Mouse (Mus musculus) gastrocnemius, postnatal 10 days (tissue): ENCODE measurements around the gene Cflar. TPM values are rescaled to one million over a fixed set of nuclear protein-coding genes. Genes with fewer than 3 reads are reported as not detected.
"Not testable (repeated sequence)": the region's sequence is repeated elsewhere in the genome, so short reads cannot be mapped to it uniquely, and the experiment has no call there.

Source experiments
- DNase-seq: peaks from one replicate; pipeline ENCODE4 v3.0.0; 2021; ENCODE audit warnings: mixed read lengths
- total RNA-seq, 2 experiments: library from RNA; stranded (reverse); gene quantifications; 2 replicates each; pipeline ENCODE4 v1.2.3; 2021

Gene Cflar
- total RNA-seq, 2 experiments from 2014 or later: 48.9 to 51.4 TPM

DNA sequence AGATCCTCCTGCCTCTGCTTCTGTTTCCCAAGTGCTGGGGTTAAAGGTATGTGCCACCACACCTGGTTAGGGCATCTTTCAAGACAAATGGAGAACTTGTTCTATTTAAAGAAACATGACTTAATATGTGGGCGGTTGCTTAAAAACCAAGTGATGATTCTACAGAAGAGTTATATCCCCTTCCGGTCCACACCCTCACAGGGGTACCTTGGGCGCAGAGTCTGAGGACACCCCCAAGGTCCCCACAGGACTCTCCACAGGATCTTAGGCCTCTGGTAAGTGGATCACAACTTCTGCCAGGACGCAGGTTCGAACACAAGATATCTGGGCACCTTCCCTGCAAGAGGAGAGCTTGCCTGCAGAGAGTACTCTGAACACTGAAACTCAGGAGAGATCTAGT, 64.1 kb downstream of the Cflar start:
- DNase-seq: no peak

DNA sequence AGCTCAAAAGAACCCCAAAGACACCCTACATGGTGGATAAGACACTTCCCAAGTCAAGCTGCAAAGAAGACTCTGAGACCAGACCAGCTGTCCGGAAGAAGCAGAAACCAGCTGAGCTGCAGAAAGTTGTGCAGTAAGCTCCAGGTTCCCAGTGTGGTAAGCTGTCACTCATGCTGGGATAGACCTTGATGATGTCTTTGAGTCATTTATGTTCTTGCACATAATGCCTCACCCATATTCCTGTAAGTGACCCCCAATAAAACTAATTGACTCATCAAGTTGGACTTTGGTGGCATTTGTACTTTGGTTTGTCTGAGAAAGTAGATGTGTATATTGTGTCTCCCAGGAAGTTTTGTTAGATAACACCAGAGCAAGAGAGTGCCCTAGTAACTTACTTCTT, 66.3 kb downstream of the Cflar start:
- no peak for DNase-seq

DNA sequence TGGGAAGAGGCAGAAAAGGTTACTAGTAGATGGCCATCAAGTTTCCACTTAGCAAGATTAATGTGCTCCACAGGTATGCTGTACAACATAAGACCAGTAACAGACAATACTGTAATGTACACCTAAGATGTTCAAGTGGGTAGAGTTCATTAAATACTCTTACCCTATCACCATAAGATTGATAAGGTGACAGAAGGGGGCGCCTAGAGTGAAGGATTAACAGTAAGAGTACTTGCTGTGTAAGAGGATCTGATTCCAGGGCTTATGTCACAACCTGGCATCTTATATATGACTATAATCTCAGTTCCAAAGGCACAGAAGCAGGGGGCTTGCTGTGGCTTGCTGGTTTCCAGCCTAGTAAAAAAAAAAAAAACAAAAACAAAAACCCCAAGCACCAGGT, 66.9 kb downstream of the Cflar start:
- DNase-seq: no peak

DNA sequence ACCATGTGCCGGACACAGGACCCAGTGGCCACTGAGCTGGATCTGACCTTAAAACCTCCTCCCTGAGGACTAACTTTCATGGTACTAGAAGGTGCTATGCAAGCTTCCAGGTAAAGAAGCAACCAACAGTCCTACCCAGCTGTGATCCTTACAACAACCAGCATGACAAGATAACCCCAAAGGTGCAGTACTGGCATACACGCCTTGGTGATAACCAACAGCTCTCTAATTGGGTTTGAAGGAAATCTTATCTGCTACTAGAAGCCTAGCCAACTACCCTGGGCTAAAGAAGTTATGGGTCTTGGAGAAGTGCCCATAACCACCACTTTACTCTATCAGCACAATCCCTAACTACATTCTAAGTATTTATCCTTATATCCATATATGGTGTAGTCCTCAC, 75.0 kb downstream of the Cflar start:
- no peak for DNase-seq

DNA sequence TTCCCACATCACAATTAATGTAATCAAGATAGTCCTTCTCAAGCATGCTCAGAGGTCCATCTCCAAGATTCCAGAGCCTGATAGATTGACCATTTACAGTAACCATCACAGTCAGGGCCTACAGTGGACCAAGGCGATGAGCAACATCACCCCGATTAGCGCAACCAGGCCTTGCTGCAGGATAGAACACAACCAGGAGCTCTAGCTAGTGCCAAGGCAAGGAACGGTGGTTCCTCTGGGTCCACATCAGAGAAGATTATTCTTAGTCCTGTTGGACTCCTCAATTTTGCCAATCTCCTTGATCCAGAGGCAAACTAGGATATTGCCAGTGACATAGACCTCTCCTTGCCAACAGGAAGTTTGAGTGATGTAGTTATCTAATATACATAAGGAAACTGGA, 77.1 kb downstream of the Cflar start:
- DNase-seq: no peak

DNA sequence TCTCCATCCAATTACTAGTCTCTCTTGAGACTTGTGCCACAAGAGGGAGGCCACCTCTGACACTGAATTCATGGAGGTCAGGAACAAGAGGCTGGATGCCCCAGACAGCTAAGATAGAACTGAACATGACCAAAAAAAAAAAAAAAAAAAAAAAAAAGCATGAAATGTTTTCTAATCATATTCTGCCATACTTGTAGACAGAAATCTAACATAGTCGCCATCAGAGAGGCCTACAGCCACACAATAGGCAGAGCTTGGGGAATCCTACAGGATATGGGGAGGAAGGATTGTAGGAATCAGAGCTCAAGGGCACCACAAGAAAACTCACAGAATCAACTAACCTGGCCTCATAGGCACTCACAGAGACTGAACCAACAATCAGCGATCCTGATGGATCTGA, 83.4 kb downstream of the Cflar start:
- DNase-seq: no peak

DNA sequence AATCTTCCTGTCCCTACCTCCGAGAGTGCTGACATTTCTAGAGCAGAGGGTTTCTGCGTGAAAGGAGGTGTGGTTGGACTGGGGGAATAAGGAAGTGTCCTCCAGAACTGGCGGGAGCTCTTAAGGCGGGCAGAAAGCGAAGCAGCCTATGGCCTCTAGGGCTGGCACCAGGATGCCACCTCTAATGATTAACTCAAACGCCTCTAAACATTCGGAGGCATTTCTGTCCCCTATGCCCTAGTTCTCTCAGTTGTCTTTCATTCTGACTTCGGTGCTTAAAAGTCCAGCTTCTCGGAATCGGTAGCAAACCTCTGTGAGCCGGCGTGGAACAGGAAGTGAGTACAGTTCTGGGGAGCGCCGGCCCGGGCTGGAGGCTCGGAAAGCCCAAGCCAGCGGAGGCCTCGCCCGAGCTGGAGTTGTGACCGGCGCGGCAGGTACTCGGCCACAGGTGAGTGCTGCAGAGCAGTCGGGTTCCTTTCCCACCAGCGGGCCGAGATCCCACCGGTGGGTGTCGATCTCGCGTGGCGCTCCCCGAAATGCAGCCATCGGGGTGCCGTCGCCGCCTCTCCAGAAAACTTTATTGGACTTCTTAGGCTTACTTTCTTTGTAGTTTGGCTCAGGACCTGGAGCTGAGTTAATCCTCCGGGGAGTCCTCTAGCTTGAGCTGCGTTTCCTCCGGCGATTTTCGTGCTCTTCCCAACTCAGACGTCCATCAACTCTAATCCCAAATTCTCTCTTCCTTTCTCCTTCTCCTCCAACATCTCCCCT, 84.2 kb downstream of the Cflar start, which contains the start of gene Casp8:
TSS of gene Casp8 (plus strand) at position 84 of the 768 bp plus-strand sequence.
- peak; percentile 27 for DNase-seq

DNA sequence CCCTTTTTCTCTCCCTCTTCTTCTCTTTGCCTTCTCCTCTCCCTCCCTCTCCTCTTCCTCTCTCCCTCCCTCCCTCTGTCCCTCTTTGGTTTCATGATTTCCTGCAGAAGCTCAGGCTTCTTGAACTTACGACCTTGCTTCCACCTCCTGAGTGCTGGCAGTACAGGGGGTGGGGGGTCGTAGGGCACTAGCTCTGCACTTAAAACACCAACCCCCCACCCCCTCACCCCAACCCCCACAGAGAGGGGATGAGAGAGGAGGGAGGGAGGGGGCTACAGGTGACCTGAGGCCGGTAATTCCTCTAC, 84.7 kb downstream of the Cflar start:
- DNase-seq: no peak

DNA sequence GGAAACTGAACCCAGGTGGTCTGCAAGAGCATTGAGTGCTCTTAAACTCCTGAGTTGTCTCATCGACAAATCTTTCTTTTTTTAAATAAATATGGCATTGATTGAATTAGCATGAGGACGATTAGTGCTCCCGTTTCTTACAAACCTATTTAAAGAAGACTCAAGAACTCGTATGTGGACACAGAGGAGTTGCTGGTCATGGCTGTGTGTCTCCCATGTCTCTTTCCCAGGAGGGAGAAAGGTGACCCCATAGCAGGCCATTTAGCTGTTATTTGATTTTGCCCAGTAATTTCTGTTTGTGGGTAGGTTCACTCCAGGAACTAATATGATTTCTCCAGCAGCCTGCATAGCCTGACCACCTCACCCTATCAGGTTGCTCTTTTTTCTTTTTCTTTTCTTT, 85.5 kb downstream of the Cflar start:
- no peak for DNase-seq

DNA sequence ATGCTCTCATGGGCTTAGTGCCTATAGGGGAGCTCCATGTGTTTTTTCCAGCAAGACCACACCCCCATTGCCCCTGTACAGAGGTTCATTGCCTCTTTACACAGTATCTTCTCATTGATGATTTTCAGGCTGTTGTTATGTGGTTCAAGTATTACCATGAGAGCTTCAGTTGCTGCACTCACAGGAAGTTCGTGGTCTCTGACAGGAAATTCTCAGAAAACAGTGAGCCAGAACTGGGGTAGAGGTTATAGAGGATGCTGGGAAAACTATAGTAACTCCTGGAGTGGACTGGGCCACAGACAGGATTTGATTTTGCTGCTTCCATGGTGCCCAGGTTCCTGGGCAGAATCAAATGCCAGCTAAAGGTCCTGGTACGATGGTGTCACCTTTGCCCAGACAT, 86.1 kb downstream of the Cflar start:
- DNase-seq: no peak

DNA sequence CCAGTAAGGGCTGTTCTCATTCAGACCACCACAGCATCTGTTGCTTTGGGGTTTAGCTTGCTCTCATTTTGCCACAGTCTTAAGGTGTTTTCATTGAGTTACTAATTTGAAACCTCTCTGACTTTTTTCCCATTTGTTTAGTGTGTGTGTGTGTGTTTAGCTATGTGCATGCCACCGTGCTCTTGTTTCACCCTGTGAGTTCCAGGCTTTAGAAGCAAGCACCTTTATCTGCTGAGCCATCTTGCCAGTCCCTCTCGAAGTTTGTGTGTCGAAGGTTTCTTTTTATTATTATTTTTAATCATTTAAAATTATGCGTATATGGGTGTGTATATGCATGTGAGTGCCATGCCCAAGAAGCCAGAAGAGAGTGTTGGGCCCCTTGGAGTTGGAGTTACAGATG, 87.6 kb downstream of the Cflar start:
- DNase-seq: no peak

DNA sequence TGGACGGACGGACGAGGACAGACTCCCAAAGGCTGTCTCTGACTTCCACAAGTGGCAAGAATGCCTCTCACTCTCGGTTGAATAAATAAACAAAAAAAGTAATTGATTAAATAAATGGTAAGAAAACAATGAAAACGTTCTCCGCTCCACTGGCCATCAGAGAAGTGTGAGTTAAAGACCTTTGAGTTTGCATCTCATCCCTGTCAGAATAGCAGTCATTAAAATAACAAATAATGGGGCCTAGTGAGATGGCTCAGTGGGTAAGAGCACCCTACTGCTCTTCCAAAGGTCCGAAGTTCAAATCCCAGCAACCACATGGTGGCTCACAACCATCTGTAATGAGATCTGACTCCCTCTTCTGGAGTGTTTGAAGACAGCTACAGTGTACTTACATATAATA, 89.3 kb downstream of the Cflar start:
- DNase-seq: not testable (repeated sequence)

DNA sequence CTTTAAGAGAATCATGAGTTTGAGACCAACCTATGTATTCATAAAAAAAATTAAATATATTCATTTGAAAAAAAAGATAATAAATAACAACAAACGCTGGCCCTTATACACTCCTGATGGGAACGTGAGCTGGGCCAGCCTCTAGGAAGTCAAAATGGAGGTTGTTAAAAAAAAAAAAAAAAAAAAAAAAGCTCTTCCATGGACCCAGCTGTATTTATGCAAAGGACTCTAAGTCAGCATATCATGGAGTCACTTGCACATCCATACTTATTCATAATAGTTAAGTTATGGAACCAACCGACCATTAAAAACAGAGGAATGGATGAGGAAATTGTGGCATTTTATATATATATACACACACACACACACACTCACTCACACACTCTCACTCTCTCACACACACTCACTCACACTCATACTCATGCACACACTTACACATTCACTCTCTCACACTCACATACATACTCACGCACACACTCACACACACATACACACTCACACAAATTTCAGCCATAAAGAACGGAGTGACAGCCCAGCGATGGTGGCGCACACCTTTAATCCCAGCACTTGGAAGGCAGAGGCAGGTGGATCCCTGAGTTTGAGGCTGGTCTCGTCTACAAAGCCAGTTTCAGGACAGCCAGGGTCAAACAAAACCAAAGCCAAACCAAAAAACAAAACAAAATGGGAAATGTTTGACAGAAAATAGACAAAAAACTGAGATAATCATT, 90.4 kb downstream of the Cflar start:
- no peak for DNase-seq

DNA sequence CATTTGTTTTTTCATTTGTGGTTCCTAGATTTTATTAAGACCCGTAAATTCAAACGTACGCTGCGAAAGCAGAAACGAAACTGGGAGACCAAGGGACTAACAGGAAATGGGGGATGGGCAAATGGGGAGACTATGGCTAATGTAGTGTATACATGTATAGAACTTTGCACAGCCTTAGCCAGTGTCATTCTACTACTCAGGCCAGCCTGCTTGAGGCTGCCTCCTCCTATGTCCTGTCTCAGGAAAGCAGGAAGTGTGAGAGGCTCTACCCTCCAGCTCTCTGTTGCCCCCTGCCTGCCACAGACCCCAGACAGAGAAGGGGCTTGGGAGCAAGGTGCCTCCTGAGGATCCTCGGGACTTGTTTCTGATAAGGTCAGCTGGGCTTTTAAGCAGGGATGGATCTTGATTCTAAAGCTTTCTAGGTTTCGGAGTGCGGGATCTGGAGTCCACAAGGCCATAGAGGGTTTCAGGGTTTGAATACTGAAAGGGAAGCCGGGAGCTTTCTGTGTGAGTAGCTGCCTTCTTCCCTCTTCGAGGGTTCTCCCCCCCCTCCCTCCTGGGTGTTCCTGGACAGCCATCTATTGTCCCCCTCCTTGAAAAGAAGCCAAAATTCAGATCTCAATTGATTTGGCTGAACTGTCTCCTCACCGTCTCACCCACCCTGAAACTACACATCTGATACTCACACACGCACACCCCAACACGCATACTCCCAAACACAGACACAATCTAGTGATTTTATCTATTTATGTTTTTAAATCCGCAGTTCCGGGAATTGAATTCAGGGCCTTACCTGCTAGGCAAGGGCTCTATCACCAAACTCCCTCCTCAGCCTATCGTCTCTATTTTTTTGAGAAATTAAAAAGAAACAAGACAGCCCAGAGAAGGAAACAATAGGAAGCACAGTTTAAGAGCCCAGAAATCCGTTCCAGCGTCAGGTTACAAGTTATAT, 91.3 kb downstream of the Cflar start:
- DNase-seq: peak; percentile 42

DNA sequence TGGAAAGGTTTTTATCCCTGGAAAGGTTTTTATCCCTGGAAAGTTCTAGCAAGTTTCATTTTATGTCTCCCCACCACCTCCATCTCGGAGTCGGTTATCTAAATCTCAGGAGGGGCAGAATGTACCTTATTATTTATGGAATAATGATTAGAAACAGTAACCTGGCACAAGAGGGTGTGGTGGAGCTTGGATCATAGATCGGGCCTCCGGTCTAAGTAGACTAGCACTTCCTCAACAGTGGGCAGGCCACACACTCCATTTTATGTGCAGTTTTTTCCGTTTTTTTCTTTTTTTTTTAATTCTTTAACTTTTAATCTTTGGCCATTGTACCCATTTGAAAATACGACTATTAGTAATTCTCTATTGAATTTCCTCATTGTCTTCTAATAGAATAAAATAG, 92.2 kb downstream of the Cflar start:
- DNase-seq: no peak

DNA sequence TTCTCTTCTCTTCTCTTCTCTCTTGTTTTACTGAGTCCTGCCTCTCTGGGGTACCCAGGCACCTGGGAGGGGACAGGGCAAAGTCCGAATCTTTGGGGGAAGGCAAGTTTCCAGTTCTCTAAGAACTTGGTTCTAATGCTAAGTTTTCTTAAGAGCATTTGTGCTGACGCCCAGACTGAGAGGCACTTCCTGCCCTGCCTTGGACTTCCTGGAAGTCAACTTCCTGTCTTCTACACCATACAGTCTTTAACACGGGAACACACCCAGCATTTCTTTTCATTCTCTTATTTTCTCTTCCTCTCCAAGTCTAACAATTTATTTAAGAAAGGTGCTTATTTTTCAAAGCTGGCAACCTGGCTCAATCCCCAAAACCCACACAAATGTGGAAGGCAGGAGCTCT, 95.3 kb downstream of the Cflar start:
- no peak for DNase-seq

Other genes starting within 250 kb of the Cflar start
- gene Orc2, start 206.4 kb upstream of the Cflar start, total RNA-seq: 10 to 100 TPM; 12.8 to 14.4 TPM
- gene Fam126b, start 125.2 kb upstream of the Cflar start, total RNA-seq: 10 to 100 TPM in 1 of 2 experiments, 1 to 10 TPM in 1; 6.0 to 13.3 TPM
- gene Ndufb3, start 125.1 kb upstream of the Cflar start, total RNA-seq: 100 to 1,000 TPM; 147 to 172 TPM
- not detected for gene Als2cr12, start 15.5 kb upstream of the Cflar start, total RNA-seq
- 10 to 100 TPM in 1 of 2 experiments, 1 to 10 TPM in 1; 8.9 to 14.0 TPM for gene Casp8, start 83.9 kb downstream of the Cflar start, total RNA-seq